Mouse (Mus musculus) lung, embryonic 15.5 days (tissue): ENCODE results near the gene Gsta2. TPM values are rescaled to one million over a fixed set of nuclear protein-coding genes. Genes with fewer than 3 reads are reported as not detected.

Source experiments
- ATAC-seq: fragments of 200-750 bp; cut with Nextera tagmentation; 2 replicates; pipeline ENCODE4 v1.8.0; 2017; ENCODE audit warnings: moderate number of reproducible peaks, borderline replicate concordance; ENCODE audit not compliant: low FRiP score, low TSS enrichment; ENCODE audit errors: extremely low read depth
- H3K27ac ChIP-seq: fragments of 300-500 bp; sonication (generic); 2 replicates; pipeline ENCODE4 v1.5.1; 2015; ENCODE audit warnings: moderate library complexity, mild to moderate bottlenecking, inconsistent platforms
- H3K27me3 ChIP-seq: fragments of 300-500 bp; sonication (generic); 2 replicates; pipeline ENCODE4 v1.6.1; 2015; ENCODE audit warnings: inconsistent platforms
- H3K36me3 ChIP-seq: fragments of 300-500 bp; sonication (generic); 2 replicates; pipeline ENCODE4 v1.6.1; 2015; ENCODE audit warnings: inconsistent platforms
- H3K4me1 ChIP-seq: fragments of 300-500 bp; sonication (generic); 2 replicates; pipeline ENCODE4 v1.6.1; 2015; ENCODE audit warnings: inconsistent platforms
- H3K4me2 ChIP-seq: fragments of 300-500 bp; sonication (generic); 2 replicates; pipeline ENCODE4 v1.6.1; 2015; ENCODE audit warnings: inconsistent platforms, mild to moderate bottlenecking, moderate library complexity
- H3K4me3 ChIP-seq: fragments of 300-500 bp; sonication (generic); 2 replicates; pipeline ENCODE4 v1.5.1; 2015; ENCODE audit warnings: mild to moderate bottlenecking, inconsistent platforms
- H3K9ac ChIP-seq: fragments of 300-500 bp; sonication (generic); 2 replicates; pipeline ENCODE4 v1.6.1; 2015; ENCODE audit warnings: inconsistent platforms
- H3K9me3 ChIP-seq: fragments of 300-500 bp; sonication (generic); 2 replicates; pipeline ENCODE4 v1.6.1; 2016; ENCODE audit warnings: inconsistent platforms
- WGBS: fragments of 180-500 bp; shearing (Covaris S2); methylation state at CpG from one replicate; pipeline ENCODE4 v1.1.7; 2015; 5-methylcytosine and 5-hydroxymethylcytosine counted together
- polyA plus RNA-seq: library from polyadenylated mRNA; unstranded; fragments of >200 nt; fragmentation: Nextera tagmentation; extraction: Ambion mirVana; gene quantifications from 2 replicates; pipeline ENCODE4 v1.2.1, GENCODE M21; 2015

Gene Gsta2
- polyA plus RNA-seq: 0.79 and 1.1 TPM in 2 replicates

DNA sequence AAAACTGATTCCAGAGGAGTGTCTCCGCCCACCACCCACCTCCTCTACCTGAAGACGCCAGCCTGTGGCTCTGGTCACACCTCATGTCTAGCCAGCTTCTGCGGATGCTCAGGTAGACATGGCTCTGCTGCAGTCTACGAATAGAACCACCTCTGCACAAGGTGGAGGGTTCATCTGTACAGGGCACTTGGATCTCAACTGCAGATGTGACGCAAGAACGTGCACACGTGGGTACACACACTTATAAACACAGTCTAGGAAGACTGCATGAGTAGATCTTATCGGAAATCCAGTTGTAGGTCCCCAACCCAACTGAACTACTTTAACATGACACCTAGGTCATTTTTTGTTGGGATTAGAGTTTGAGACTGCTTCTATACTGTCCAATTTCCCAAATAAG, at the start of gene Gsta2:
Gene Gsta2, minus strand, starts transcription at position 178 of the 400 bp plus-strand sequence.
- no peaks in the 10 kb centered on the region for H3K9me3 ChIP-seq
- H3K36me3 ChIP-seq: no peaks in the 10 kb centered on the region
- H3K27me3 ChIP-seq: no peaks in the 10 kb centered on the region
- no peak for ATAC-seq
- no peak within 1 kb of the TSS for H3K4me2 ChIP-seq
- no peak within 1 kb of the TSS for H3K4me3 ChIP-seq
- no peak within 1 kb of the TSS for H3K27ac ChIP-seq
- H3K9ac ChIP-seq: no peak within 1 kb of the TSS
- WGBS: 85% methylated on average over 8 of the region's 8 CpGs
- H3K4me1 ChIP-seq: no peaks in the 10 kb centered on the region

DNA sequence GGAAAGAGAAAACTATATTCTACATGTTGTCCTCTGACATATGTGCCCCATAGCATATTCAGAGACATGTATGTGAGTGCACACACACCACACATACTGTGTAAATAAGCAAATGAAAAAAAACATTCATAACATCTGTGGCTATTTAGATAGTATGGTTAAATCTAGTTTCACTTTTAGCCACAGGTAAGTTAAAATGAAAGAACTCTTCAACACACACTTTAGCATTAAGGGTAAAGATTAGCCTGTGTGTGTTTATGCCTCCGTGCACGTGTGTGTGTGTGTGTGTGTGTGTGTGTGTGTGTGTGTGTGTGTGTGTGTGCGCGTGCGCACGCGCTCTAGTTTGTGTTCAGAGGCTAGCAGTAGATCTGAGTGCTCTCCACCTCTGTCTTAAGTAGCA, 46.0 kb upstream of the Gsta2 start:
- 88% methylated on average over 7 of the region's 7 CpGs for WGBS
- ATAC-seq: no peak
- H3K27ac ChIP-seq: no peak overlapping the region
- H3K9me3 ChIP-seq: no peaks in the 10 kb centered on the region
- no peaks in the 10 kb centered on the region for H3K4me1 ChIP-seq
- H3K9ac ChIP-seq: no peak overlapping the region
- no peaks in the 10 kb centered on the region for H3K36me3 ChIP-seq
- H3K27me3 ChIP-seq: peaks cover 11% of the 10 kb centered on the region
- no peak overlapping the region for H3K4me3 ChIP-seq
- H3K4me2 ChIP-seq: no peak overlapping the region

DNA sequence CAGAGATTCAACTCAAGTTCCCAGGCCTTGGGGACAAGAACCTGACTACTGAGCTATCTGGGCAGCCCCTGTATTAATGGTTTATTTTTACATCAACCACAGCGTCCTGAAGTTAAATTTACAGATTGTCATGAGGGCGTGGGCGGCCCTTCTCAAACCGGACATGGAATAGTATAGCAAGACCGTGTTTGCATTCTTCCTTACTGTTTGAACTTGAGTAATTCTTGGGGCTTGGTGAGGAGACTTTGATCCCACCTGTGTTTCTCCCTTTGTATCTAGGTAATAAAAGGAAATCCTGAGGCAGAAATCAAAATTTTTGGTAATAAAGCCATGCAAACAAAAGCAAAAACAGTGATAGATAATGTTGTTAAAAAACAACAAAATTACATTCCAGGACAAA, 45.0 kb upstream of the Gsta2 start:
- peaks cover 6% of the 10 kb centered on the region; the same call in 1 of the 2 replicates for H3K4me1 ChIP-seq
- H3K27ac ChIP-seq: no peak overlapping the region
- H3K27me3 ChIP-seq: peaks cover 21% of the 10 kb centered on the region
- H3K9me3 ChIP-seq: no peaks in the 10 kb centered on the region
- no peak overlapping the region for H3K9ac ChIP-seq
- no peak overlapping the region for H3K4me3 ChIP-seq
- no peak overlapping the region for H3K4me2 ChIP-seq
- 44% methylated on average over 5 of the region's 5 CpGs for WGBS
- H3K36me3 ChIP-seq: no peaks in the 10 kb centered on the region
- no peak for ATAC-seq

DNA sequence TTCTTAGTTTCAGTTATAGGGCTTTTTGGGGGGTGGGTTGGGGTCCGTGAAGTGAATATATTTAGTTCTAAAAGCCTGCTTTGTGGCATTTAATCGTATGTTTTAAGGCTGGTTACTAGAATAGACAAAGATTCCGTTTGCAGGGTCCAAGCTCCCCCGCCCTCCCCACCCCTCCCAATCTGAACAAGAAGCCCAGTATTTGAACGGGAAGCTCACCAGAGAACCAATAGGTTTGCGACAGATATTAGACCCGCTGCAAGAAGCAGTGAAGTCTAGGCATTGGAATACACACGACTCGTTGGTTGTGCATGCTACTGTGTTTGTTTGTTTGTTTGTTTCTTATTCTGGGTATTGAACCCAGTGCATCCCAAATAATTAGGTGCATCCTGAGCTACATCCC, 40.9 kb upstream of the Gsta2 start:
- Histone ChIP-seq H3K4me3 (no peak overlapping the region), H3K27me3 (peaks cover 51% of the 10 kb centered on the region)

DNA sequence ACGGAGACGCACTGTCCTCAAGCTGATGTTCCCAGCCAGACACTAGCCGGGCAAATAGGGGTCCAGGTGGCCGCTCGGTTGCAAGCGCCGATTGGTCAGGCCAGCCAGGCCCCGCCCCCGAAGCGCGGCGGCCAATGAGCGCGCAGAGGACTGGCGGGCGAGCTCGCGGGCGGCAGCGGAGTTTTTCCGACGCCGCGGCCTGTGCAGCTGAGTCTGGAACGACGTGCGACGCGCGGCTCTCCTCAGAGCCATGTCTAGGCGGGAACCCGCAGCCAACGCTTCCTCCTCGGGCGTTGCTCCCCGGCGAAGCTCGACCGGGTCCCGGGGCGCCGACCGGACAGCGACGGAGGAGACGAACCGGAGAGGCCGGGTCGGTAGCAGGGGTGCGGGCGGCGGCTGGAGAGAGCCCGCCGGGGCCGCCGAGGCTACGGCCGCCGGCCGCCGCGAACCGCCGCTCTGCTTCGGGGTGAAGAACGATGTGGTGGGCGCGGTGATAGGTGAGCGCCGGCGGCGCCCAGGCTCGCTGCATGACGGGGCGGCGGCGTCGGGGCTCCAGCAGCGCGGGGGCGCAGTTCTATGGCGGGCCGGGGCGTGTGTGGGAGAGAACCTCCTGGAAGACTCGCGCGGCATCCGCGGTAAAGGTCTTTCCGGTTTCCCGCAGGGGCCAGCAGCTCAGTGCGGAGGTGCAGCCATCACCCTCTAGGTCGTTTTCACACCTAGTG, 40.2 kb upstream of the Gsta2 start, which contains the start of gene Ddx43:
Gene Ddx43, plus strand, starts transcription at position 148 of the 722 bp plus-strand sequence.
- Histone ChIP-seq H3K9ac (no peak within 1 kb of the TSS), H3K4me3 (peak within 1 kb of the TSS; percentile 36), H3K36me3 (no peaks in the 10 kb centered on the region), H3K27ac (no peak within 1 kb of the TSS), H3K9me3 (no peaks in the 10 kb centered on the region), H3K4me1 (peaks cover 7% of the 10 kb centered on the region; the same call in 1 of the 2 replicates), H3K27me3 (peaks cover 54% of the 10 kb centered on the region), H3K4me2 (peak within 1 kb of the TSS; percentile 61)
- WGBS: 3% methylated on average over 85 of the region's 93 CpGs
- peak; percentile 78 for ATAC-seq

More for the DNA sequence above, 40.9 kb upstream of the Gsta2 start:
- 54% methylated on average over 9 of the region's 9 CpGs for WGBS
- H3K4me1 ChIP-seq: peaks cover 7% of the 10 kb centered on the region; the same call in 1 of the 2 replicates
- no peaks in the 10 kb centered on the region for H3K9me3 ChIP-seq
- no peaks in the 10 kb centered on the region for H3K36me3 ChIP-seq
- H3K4me2 ChIP-seq: no peak overlapping the region
- H3K27ac ChIP-seq: no peak overlapping the region
- H3K9ac ChIP-seq: no peak overlapping the region
- ATAC-seq: no peak

DNA sequence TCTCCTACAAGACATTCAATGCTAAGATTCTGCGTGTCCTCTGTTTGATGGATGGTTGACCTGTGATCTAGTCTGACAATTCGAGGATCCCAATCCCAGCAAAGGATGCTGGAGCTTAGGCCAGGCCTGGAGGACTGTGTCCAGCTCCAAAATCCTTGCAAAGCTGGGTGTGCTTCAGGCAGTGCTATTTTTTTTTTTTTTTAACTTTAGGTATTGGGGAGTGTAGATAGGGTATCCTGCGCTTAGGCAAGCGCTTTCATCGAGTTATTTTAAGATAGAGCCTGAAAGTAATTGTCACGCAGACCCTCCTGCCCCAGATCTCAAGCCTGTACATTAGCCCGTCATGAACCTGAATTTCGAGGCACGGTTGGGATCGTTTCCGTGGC, 39.6 kb upstream of the Gsta2 start:
- 31% methylated on average over 11 of the region's 11 CpGs for WGBS
- Histone ChIP-seq H3K9ac (no peak overlapping the region), H3K9me3 (no peaks in the 10 kb centered on the region), H3K27me3 (peaks cover 54% of the 10 kb centered on the region), H3K36me3 (no peaks in the 10 kb centered on the region), H3K27ac (no peak overlapping the region), H3K4me3 (peak overlapping the region; percentile 36), H3K4me1 (peaks cover 7% of the 10 kb centered on the region; the same call in 1 of the 2 replicates), H3K4me2 (peak overlapping the region; percentile 61)
- no peak for ATAC-seq

DNA sequence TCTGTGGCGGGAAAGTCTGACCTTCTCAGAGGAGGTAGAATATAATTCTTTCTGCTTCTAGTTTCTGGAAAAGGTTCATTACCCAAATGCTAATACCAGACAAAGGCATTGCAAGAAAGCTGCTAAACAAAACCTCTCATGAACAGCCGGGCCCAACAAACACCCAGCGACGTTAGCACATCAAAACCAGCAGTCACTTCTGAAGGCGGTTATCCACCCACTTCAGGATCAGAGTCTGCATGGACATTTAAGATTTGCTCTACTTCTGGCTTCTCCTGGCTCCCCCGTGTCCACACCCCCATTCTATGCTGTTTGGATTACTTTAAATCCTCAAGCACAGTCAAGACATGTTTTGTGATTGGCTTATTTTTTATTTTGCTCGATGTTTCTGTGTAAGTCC, 39.0 kb upstream of the Gsta2 start:
- Histone ChIP-seq H3K9ac (no peak overlapping the region), H3K27me3 (peaks cover 54% of the 10 kb centered on the region), H3K4me1 (peaks cover 7% of the 10 kb centered on the region; the same call in 1 of the 2 replicates), H3K4me2 (no peak overlapping the region), H3K36me3 (no peaks in the 10 kb centered on the region), H3K27ac (no peak overlapping the region), H3K4me3 (no peak overlapping the region), H3K9me3 (no peaks in the 10 kb centered on the region)
- ATAC-seq: no peak
- WGBS: 61% methylated on average over 7 of the region's 7 CpGs

DNA sequence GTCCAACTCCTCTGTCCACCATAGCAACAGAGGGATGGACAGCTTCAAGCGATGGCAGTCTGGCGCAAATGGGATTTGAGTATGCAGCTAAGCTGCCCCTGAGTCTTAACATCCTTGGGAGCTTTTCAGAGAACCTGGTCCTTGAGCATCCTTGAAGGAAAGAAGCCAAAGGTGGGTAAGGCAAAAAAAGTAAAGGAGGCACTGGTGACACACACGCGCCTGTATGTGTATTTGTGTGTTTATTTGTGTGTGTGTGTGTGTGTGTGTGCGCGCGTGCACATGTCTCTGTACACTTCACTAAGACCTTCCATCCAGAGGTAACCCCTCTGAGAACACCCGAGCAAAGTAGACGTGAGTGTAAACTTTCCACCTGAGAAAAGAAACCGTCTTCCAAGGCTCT, 38.2 kb upstream of the Gsta2 start:
- Histone ChIP-seq H3K27me3 (peaks cover 54% of the 10 kb centered on the region), H3K27ac (no peak overlapping the region), H3K9ac (no peak overlapping the region), H3K4me2 (no peak overlapping the region), H3K4me1 (peaks cover 7% of the 10 kb centered on the region; the same call in 1 of the 2 replicates), H3K9me3 (no peaks in the 10 kb centered on the region), H3K36me3 (no peaks in the 10 kb centered on the region), H3K4me3 (no peak overlapping the region)
- no peak for ATAC-seq
- WGBS: 72% methylated on average over 10 of the region's 10 CpGs

DNA sequence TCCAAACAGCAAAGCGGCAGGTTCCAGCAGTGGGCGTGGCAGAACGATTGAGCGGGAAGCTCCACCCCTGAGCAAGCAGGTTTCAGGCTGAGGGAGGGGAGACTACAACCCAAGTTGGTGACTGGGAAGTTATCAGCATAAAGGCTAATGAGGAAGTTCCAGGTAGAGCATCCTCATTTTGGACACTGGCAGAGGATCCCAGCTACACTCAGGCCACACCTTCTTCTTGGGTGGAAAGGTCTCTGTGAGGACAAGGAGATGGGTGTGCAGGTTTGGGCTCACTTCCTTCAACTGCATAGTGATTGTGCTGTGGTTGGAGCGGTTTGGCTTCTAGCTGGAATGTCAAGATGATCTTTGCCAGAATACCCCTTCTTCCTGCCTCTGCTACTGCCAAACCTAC, 34.4 kb upstream of the Gsta2 start:
- no peak for ATAC-seq
- no peaks in the 10 kb centered on the region for H3K9me3 ChIP-seq
- H3K27ac ChIP-seq: no peak overlapping the region
- H3K27me3 ChIP-seq: peaks cover 27% of the 10 kb centered on the region
- 42% methylated on average over 5 of the region's 5 CpGs for WGBS
- no peaks in the 10 kb centered on the region for H3K4me1 ChIP-seq
- no peak overlapping the region for H3K4me3 ChIP-seq
- no peaks in the 10 kb centered on the region for H3K36me3 ChIP-seq
- H3K4me2 ChIP-seq: no peak overlapping the region
- no peak overlapping the region for H3K9ac ChIP-seq

DNA sequence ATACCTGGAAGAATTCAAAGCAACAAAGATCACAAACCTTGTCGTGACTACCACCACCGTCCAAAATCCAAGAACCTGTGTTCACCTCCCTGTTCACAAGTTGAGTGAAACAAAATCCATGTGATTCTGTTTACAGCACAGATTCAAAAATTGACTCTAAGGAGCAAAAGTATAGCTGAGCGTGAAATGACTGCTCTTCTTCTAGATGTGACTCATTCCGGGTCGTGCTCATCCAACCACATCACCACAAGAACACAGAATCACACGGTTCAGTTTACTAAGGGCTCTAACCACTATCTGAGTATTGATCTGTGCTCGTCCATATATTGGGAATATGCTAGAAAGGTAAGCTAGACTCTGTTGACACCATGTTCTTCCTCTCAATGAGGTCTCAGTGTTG, 31.4 kb upstream of the Gsta2 start:
- no peaks in the 10 kb centered on the region for H3K4me1 ChIP-seq
- 85% methylated on average over 7 of the region's 7 CpGs for WGBS
- no peak overlapping the region for H3K27ac ChIP-seq
- H3K4me3 ChIP-seq: no peak overlapping the region
- H3K4me2 ChIP-seq: no peak overlapping the region
- no peak overlapping the region for H3K9ac ChIP-seq
- no peaks in the 10 kb centered on the region for H3K9me3 ChIP-seq
- ATAC-seq: no peak
- 0 out of 2 replicates have a peak, but pooled peaks cover 5% of the 10 kb centered on the region for H3K27me3 ChIP-seq
- H3K36me3 ChIP-seq: no peaks in the 10 kb centered on the region

DNA sequence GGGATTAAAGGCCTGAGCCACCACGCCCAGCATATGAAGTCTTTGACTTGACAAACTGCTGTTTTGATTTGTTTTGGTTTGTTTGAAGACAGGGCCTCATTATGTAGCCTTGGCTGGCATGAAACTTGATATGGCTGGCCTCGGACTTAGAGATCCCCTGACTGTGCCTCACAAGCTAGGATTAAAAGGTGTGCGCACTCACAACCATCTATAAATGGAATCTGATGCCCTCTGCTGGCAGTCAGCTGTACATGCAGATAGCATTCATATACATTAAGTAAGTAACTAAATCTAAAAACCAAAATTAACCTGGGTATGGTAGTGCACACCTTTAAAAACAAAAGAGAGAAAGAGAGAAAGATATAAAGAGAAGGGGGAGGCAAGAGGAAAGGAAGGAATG, 30.3 kb upstream of the Gsta2 start:
- no peaks in the 10 kb centered on the region for H3K4me1 ChIP-seq
- H3K4me3 ChIP-seq: no peak overlapping the region
- no peaks in the 10 kb centered on the region for H3K9me3 ChIP-seq
- H3K9ac ChIP-seq: no peak overlapping the region
- H3K36me3 ChIP-seq: no peaks in the 10 kb centered on the region
- 46% methylated on average over 3 of the region's 3 CpGs for WGBS
- no peak overlapping the region for H3K27ac ChIP-seq
- H3K4me2 ChIP-seq: no peak overlapping the region
- no peaks in the 10 kb centered on the region for H3K27me3 ChIP-seq
- no peak for ATAC-seq

DNA sequence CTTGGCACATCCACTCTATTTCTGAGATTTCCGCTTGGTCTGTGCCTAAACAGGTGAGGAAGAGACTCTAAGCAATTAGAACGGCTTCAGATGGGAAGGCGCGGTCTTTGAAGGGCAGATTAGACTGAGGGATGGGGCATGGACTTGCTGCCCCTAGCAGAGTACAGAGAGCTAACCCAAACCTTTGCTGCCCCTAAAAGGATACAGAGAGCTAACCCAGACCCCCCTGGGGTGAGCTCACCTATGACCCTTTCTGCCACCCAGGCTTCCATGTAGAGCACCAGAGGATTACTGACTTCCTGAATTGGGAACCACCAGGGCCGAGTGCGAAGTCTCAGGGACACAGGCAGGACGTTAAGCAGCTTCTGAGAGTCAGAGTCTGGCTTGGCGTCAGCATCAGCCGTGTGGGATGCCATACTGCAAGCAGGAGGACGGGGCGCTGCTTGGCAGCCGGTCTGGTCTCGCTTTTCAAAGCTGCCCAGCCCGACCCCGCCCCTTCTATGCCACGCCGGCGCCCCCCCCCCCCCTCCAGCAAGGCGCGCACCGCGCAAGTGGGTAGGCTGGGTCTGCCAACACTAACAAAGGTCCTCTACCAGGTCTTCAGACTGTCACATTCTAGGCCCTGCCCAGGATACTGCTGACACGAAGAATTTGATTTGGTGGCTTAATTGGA, 22.7 kb upstream of the Gsta2 start, which contains the start of gene Ooep:
Gene Ooep, minus strand, starts transcription at position 613 of the 673 bp plus-strand sequence.
- Histone ChIP-seq H3K36me3 (no peaks in the 10 kb centered on the region), H3K9ac (0 out of 2 replicates have a peak within 1 kb of the TSS, but pooled peaks have one; percentile 4), H3K4me2 (peak within 1 kb of the TSS; percentile 60), H3K9me3 (no peaks in the 10 kb centered on the region), H3K27me3 (peaks cover 5% of the 10 kb centered on the region; the same call in 1 of the 2 replicates), H3K4me3 (peak within 1 kb of the TSS; percentile 21), H3K27ac (no peak within 1 kb of the TSS), H3K4me1 (peaks cover 12% of the 10 kb centered on the region)
- 5% methylated on average over 23 of the region's 23 CpGs for WGBS
- peak; percentile 68; the same call in 1 of the 2 replicates for ATAC-seq
